Mouse (Mus musculus): ENCODE measurements at regions not wholly inside any gene's neighbourhood (a gene's known extent, or its start where the extent isn't known, plus 50 kb on each side); places are given as distances from the start of the nearest gene placed in this dataset.

DNA sequence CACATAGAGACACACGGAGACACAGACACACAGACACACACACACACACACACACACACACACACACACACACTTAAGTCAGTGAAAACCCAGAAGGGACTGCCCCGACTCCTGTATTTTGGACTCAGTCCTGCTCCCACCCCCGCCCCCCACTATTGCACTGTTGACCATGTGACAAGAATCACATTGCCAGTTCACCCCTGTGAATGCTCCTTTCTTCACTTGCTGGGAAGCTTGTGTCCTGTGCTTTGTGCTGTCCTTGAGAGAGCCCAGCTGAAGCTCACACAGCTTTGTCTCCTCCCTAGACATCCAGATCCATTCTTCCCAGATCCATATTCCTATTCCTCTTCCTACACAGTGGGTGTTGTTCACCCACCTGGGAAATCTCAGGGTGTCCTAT is 400.0 kb downstream of the Cdh26 start:
- TF ChIP-seq MAZ (IDR thresholded peaks at IDR 0.05; ENCODE audit: low read depth, low read length) (no peak), CTCF (conservative IDR thresholded peaks at IDR 0.05 in 1 of 2, IDR thresholded peaks at IDR 0.05 in 1 of 2; ENCODE audit: low read depth in 2 of 2, low read length in 2 of 2) (no peak)
